Mouse (Mus musculus) v-Abl transformed pro-B cells (cell line): Measurements from ENCODE around the gene Cnst.

Experiments
- in situ Hi-C, 2 experiments: fragments of 400-800 bp; cut with MboI; formaldehyde crosslinking; loops; one replicate each; pipeline ENCODE4 v1.15.1; 2025; ENCODE audit not compliant: unreplicated experiment in 2 of 2

Cnst gene

GRCm38 (mm10) chr1:179551921-179552320 lies 5.8 kb downstream of the Cnst start:
- in situ Hi-C loops = no loop called here

DNA sequence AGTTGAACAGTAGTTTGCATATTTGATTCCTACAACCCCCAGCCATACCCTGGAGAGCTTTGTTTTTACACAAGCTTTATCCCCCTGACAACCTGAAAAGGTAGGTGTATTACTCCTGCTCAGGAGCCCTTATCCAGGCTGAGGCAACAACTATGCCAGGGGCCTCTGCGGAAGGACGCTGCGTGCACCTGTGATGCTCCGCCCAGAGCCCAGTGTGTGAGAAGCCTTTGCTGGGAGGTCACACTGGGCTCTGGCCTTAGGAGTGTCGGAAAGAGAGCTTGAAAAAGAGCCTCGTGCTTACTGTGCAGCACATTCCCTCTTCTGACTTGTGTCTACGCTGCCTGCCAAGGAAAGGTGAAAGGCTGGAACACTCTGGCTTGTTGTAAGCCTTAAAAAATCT lies 6.6 kb downstream of the Cnst start:
- in situ Hi-C loops = no loop called here

- in situ Hi-C loops = no loop called here
Observed at GRCm38 (mm10) chr1:179553197-179553948, 7.2 kb downstream of the Cnst start.

- in situ Hi-C loops = no loop called here
Observed at GRCm38 (mm10) chr1:179553949-179554347, 7.8 kb downstream of the Cnst start.

GRCm38 (mm10) chr1:179556921-179557320 lies 10.8 kb downstream of the Cnst start:
- in situ Hi-C loops = no loop called here

DNA sequence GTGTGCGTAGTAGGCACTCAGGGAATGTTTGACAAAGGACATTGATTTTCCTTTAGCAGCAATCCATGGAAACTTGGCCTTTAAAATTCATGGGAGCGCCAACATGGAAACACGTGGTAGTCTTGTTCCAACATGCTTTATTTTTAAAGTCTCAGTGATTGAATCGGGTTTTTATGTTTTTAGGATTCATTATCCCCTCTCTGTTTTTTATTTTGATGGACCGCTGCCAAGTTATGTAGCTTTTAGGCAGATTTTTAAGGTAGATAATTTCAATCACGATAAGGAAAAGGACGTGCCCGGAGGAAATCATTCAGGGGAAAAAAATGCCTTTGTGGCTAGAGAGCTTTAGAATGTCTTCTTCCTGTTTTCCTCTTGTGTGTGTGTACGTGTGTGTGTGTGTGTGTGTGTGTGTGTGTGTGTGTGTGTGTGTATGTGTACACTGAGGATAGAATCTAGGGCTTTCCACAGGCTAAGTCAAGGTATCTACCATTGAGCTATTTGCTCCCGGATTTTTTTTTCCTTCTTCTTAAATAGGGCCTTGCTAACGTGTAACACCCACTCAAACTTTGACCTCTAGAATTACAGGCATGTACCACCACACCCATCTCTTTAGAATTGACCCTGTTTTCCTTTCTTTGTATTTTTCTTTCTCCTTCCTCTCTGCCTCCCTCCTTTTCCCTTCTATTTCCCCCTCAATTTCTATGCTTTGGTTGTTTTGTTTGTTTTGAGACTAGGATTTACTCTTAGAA lies 13.4 kb downstream of the Cnst start:
- in situ Hi-C loops = no loop called here

GRCm38 (mm10) chr1:179560845-179561430 lies 14.8 kb downstream of the Cnst start:
- in situ Hi-C loops = no loop called here

GRCm38 (mm10) chr1:179563211-179563610 lies 17.0 kb downstream of the Cnst start:
- in situ Hi-C loops = no loop called here

GRCm38 (mm10) chr1:179563926-179564325 lies 17.8 kb downstream of the Cnst start:
- in situ Hi-C loops = no loop called here

- in situ Hi-C loops = no loop called here
Observed at GRCm38 (mm10) chr1:179567558-179567957, 21.4 kb downstream of the Cnst start.

DNA sequence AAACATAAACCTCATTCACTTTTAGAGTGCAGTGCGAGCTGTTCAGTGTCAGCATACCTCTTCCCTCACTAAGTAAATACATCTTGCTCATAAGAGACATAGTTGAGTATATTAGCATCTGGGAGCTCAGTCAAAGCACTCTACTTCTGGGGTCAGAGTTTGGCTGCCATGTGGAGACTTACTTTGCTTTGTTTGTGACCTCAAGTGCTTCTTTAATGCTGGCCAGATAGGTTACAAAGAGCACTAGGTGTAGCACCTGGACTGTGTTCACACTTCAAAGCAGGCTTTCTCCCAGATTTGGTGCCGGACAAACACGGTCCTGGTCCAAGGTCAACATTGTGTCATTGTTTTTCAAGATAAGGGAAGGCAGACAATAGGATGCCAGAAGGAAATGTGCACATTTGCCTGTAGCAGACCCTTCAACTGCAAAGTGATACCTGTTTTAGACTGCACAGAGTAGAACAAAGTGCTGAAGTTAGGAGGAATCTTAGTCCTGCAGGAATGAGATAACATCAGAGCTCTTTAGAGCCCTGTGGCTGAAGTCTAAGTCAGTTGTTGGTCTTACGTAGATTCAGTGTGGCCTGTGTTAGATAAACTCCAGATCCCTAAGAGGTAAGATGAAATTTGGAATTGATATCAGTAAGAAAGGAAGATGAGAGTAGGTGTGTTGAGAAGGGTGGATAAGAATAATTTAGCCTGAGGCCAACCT lies 22.7 kb downstream of the Cnst start:
- in situ Hi-C loops = no loop called here

DNA sequence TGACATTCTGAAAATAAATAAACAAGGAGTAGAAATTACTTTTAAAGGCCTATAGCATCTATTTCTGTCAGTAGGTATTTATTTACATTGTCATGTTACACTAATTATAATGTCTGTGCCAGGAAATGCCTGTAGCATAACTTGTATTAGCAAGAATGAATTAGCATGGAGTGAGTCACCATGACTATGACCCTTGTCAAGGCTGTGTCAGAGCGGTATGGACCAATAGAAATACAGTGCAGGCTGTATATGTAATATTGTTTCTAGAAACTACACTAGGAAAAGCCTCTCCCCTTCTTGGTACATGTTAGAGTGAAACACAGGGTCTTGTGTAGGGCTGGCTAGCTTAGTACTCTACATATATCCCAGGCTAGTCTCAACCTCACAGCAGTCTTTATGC lies 24.3 kb downstream of the Cnst start:
- in situ Hi-C loops = no loop called here

GRCm38 (mm10) chr1:179571686-179572085 lies 25.5 kb downstream of the Cnst start:
- in situ Hi-C loops = no loop called here

DNA sequence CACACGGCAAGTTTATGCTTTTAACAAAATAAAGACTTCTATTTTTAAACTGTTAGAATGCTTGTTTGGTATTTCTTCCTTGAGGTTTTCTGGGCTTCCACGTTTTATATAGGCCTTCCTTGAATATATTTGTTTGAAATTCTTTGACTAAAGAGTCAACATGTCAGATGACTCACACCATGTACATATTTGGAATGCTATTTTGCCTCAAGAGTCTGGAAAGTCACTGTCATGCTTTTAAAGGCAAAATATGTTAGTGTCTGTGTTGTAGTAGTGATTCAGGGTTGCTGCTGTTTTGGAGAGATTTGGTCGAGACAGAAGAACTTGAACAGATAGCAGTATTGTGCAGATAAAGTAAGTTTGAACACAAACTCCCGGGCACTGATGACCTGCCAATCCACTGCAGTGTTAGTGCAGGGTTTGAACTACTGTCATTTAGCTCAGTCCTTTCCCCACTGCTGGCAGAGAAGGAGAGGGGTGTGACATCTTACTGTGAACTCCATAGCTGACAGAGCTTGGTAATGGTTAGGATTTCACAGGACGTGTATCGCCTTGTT lies 27.6 kb downstream of the Cnst start:
- in situ Hi-C loops = no loop called here

DNA sequence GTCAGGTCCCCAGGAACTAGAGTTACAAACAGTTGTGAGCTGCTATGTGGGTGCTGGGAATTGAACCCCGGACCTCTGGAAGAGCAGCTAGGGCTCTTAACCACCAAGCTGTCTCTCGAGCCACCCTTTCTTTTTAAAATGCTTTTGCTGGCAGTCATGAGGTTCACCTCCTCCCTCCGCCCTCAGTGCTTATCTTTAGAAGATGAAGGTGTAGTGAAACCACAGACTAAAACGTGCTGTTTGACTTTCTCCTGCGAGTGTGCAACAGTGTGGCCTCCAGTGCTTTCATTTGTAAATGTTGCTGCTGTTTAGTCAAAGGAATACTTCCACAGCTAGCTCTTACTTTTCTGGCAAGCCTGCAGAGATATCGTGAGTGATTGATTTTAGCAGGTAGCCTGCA lies 32.5 kb downstream of the Cnst start:
- in situ Hi-C loops = no loop called here

GRCm38 (mm10) chr1:179580200-179580599 lies 34.0 kb downstream of the Cnst start:
- in situ Hi-C loops = no loop called here

- in situ Hi-C loops = no loop called here
Observed at GRCm38 (mm10) chr1:179581422-179581821, 35.3 kb downstream of the Cnst start.

GRCm38 (mm10) chr1:179582021-179582433 lies 35.9 kb downstream of the Cnst start:
- in situ Hi-C loops = no loop called here

DNA sequence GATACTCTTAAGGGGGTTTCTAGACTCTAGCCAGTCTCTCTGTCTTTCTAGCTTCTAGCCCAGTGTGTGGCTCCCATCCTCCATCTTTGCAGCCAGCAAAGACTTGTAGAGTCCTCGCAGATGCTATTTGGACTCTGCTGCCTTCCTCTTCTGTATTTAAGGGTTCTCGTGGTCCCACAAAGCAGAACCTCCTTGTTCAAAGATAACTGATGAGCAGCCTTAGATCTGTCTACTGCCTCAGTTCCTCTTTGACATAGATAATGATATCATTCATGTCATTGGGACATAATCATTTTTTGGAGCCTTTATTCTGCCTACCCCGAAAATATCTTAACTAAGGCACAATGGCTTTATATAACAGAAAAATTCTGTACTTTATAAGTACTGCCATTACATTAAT lies 36.9 kb downstream of the Cnst start:
- in situ Hi-C loops = no loop called here

GRCm38 (mm10) chr1:179584220-179584619 lies 38.0 kb downstream of the Cnst start:
- in situ Hi-C loops = no loop called here

GRCm38 (mm10) chr1:179585646-179586045 lies 39.5 kb downstream of the Cnst start:
- in situ Hi-C loops = no loop called here
